Mouse (Mus musculus) layer of hippocampus, postnatal 14 days (tissue): ENCODE measurements around the gene Poc1b. TPM values are rescaled to one million over a fixed set of nuclear protein-coding genes. Genes with fewer than 3 reads are reported as not detected.

Experiments used
- total RNA-seq, 2 experiments: library from RNA; stranded (reverse); gene quantifications; 2 replicates each; pipeline ENCODE4 v1.2.3; 2021

Gene Poc1b
- total RNA-seq, 2 experiments from 2014 or later, result 7.0 to 8.9 TPM

Other genes with a start within 250 kb of the Poc1b start
- 1,000 to 10,000 TPM in 1 of 2 experiments, 100 to 1,000 TPM in 1; 996 to 1,053 TPM for gene Atp2b1, start 192.6 kb upstream of the Poc1b start, total RNA-seq
- gene Galnt4, start 1.1 kb downstream of the Poc1b start, total RNA-seq, result 1 to 10 TPM; 4.8 TPM
- not detected for gene Phxr2, start 19.3 kb downstream of the Poc1b start, total RNA-seq
- gene Dusp6, start 156.2 kb downstream of the Poc1b start, total RNA-seq, result 10 to 100 TPM; 75.7 to 83.9 TPM